Mouse (Mus musculus): ENCODE measurements around the gene Rerg. TPM values are rescaled to one million over a fixed set of nuclear protein-coding genes. Genes with fewer than 3 reads are reported as not detected.

The Rerg gene
- polyA plus RNA-seq, 1 experiment from 2014 or later: 2.8 TPM

DNA sequence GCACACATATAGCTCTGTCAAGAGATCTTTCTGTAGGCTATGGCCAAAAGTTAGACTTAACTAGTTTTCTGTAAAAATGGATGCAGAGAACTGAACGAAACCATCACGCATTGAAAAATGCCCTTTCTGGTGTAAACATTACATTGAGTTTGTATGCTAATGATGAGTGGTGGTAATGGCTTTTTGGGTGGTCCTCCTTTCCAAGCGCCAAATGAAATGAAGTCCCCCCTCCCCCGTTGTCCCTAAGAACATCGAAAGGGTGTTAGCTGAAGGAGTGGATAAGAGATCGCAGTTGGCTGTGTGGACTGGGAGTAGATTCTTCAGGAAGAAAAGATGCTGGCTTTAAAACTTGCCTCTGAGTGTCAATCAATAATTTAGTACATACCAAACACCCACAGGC lies 20.3 kb upstream of the Rerg start:
- Histone ChIP-seq H3K36me3 (no peaks in the 10 kb centered on the region), H3K27ac (no peak overlapping the region), H3K4me2 (no peak overlapping the region), H3K27me3 (replicated peaks) (no peaks in the 10 kb centered on the region), H3K4me3 (no peak overlapping the region), H3K9me3 (replicated peaks) (no peaks in the 10 kb centered on the region), H3K9ac (no peak overlapping the region), H3K4me1 (no peaks in the 10 kb centered on the region)
- no peak for ATAC-seq
- WGBS (ENCODE audit: insufficient replicate concordance): 80% methylated on average over 6 of the region's 6 CpGs

DNA sequence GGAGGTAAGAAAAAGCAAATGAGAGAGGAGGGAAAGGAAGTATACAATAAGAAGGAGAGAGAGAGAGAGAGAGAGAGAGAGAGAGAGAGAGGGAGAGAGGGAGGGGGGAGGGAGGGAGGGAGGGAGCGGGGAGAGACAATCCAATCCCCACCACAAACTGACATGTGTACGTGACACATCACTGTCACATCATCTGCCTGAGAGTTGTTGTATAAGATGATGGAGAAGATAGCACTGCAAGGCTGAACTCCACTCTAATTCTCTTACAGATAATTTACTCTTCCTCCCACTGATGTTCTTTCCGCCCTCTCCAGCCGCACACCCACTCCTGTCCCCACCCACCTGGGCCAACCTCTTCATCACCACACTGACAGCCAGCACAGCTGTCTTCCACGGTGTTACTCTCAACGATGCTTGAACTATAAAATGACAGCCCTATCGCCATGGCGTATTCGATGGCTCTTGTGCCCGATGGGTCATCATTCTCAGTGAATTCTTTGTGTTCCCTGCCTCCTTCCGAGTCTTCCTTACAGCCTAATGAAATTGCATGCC lies 18.2 kb upstream of the Rerg start:
- Histone ChIP-seq H3K27me3 (replicated peaks) (no peaks in the 10 kb centered on the region), H3K4me2 (no peak overlapping the region), H3K4me3 (no peak overlapping the region), H3K36me3 (no peaks in the 10 kb centered on the region), H3K9me3 (replicated peaks) (no peaks in the 10 kb centered on the region), H3K9ac (no peak overlapping the region), H3K4me1 (no peaks in the 10 kb centered on the region), H3K27ac (no peak overlapping the region)
- no peak for ATAC-seq
- WGBS (ENCODE audit: insufficient replicate concordance): 56% methylated on average over 11 of the region's 11 CpGs

DNA sequence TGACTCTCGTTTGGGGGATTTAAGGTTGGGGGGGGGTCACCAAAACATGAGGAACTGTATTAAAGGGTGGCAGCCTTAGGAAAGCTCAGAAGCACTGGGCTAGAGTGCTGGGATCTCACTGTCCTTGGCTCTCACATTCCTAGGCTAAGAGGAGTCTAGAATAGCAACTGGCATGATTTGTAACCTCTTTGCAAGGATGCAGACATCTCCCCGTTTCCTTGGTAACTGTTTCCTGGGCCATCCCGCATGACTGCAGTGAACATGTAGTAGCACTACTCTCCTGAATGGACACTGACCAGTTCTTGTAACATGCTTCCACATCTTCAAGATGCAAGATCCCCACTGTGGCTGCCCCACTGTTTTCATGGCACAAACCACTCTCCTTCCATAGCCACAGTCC lies 17.1 kb upstream of the Rerg start:
- Histone ChIP-seq H3K4me1 (no peaks in the 10 kb centered on the region), H3K4me2 (no peak overlapping the region), H3K36me3 (no peaks in the 10 kb centered on the region), H3K27ac (no peak overlapping the region), H3K27me3 (replicated peaks) (no peaks in the 10 kb centered on the region), H3K4me3 (no peak overlapping the region), H3K9me3 (replicated peaks) (no peaks in the 10 kb centered on the region), H3K9ac (no peak overlapping the region)
- no peak for ATAC-seq
- WGBS (ENCODE audit: insufficient replicate concordance): 63% methylated on average over 3 of the region's 3 CpGs

DNA sequence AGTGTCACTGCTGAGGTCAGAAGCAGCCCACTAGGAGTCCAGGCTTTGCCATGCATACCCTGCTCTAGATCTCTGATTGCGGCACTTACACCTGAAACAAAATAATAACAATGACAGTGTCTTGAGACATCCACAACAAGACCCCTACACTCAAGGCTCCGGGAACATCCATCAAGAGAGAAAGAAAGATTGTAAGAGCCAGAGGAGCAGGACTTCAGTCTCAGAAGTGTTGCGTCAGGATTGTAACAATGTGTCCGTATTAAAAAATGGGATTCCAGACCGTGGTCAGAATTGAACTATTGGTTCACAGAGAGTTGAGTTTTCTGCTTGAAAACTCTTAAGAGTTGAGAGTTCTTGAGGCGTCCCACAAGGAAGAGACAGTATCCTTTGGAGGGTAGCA lies 10.3 kb upstream of the Rerg start:
- Histone ChIP-seq H3K9ac (no peak overlapping the region), H3K4me1 (no peaks in the 10 kb centered on the region), H3K27ac (no peak overlapping the region), H3K4me2 (no peak overlapping the region), H3K9me3 (replicated peaks) (no peaks in the 10 kb centered on the region), H3K4me3 (no peak overlapping the region), H3K36me3 (no peaks in the 10 kb centered on the region), H3K27me3 (replicated peaks) (no peaks in the 10 kb centered on the region)
- 70% methylated on average over 6 of the region's 6 CpGs for WGBS (ENCODE audit: insufficient replicate concordance)
- ATAC-seq: no peak

DNA sequence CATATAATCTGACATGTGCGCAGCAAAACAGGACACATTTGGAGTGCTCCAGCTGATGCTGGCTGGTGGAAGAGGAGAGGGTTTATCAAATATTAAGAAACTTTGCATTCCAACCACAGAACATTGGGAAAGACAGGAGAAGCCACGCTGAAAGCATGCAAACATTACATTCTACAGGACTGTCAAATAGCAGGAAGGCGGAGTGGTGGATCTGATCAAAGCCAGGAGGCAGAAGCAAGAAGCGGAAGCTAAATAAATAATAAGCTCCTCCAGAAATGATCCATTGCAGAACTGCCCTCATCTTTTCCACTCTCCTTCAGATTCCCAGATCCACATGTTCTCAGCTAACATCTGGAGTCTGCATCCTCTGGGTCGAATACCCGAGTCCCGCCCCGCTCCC lies 9.8 kb upstream of the Rerg start:
- H3K4me3 ChIP-seq: no peak overlapping the region
- H3K36me3 ChIP-seq: no peaks in the 10 kb centered on the region
- WGBS (ENCODE audit: insufficient replicate concordance): 47% methylated on average over 8 of the region's 8 CpGs
- no peak overlapping the region for H3K27ac ChIP-seq
- H3K4me2 ChIP-seq: no peak overlapping the region
- no peaks in the 10 kb centered on the region for H3K27me3 ChIP-seq (replicated peaks)
- H3K4me1 ChIP-seq: no peaks in the 10 kb centered on the region
- no peak for ATAC-seq
- no peaks in the 10 kb centered on the region for H3K9me3 ChIP-seq (replicated peaks)
- no peak overlapping the region for H3K9ac ChIP-seq

DNA sequence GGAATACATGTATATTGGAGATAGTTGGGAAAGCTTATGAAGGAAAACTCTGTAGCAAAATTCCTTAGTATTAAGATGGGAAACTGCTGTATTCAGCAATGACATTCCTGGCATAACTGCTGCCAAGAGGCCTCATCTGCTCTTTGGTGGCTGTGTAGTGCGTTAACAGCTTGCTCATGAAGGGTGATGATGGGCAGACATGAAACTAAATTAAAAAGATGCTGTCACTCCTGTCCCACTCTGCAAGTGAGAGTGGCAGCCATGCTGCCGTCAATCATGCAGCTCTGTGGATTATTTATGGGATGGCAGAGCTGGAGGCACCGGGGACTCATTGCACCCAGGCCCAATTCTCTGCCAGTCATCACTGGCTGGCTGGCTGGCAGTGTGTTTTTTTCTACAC lies 8.7 kb upstream of the Rerg start:
- H3K9ac ChIP-seq: no peak overlapping the region
- H3K27ac ChIP-seq: no peak overlapping the region
- 56% methylated on average over 3 of the region's 3 CpGs for WGBS (ENCODE audit: insufficient replicate concordance)
- H3K36me3 ChIP-seq: no peaks in the 10 kb centered on the region
- H3K4me2 ChIP-seq: no peak overlapping the region
- no peaks in the 10 kb centered on the region for H3K4me1 ChIP-seq
- no peaks in the 10 kb centered on the region for H3K27me3 ChIP-seq (replicated peaks)
- H3K9me3 ChIP-seq (replicated peaks): no peaks in the 10 kb centered on the region
- no peak overlapping the region for H3K4me3 ChIP-seq
- no peak for ATAC-seq

DNA sequence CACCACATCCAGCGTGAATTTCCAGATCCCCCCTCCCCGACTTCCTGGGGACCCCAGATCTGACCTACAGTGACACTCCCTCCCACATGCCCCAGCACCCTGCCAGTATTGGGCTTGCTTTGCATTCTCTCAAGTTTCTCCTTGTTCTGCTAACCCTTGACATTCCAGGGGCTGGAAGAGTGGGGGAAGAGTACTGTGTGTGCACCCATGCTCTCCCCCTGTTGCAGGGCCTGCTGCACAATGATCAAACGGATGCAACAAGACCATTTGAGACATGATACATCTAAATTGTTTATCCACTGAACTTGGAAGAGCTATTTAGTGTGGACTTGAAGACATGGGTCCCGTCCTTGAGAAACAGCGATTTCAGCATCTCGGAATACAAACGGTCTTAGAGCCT lies 349 bp upstream of the Rerg start:
- no peak overlapping the region for H3K4me3 ChIP-seq
- no peak overlapping the region for H3K27ac ChIP-seq
- 38% methylated on average over 7 of the region's 7 CpGs for WGBS (ENCODE audit: insufficient replicate concordance)
- peaks cover 34% of the 10 kb centered on the region for H3K27me3 ChIP-seq (replicated peaks)
- H3K9me3 ChIP-seq (replicated peaks): no peaks in the 10 kb centered on the region
- H3K36me3 ChIP-seq: no peaks in the 10 kb centered on the region
- H3K9ac ChIP-seq: no peak overlapping the region
- peaks cover 4% of the 10 kb centered on the region; the same call in 1 of the 2 replicates for H3K4me1 ChIP-seq
- H3K4me2 ChIP-seq: no peak overlapping the region
- ATAC-seq: no peak

DNA sequence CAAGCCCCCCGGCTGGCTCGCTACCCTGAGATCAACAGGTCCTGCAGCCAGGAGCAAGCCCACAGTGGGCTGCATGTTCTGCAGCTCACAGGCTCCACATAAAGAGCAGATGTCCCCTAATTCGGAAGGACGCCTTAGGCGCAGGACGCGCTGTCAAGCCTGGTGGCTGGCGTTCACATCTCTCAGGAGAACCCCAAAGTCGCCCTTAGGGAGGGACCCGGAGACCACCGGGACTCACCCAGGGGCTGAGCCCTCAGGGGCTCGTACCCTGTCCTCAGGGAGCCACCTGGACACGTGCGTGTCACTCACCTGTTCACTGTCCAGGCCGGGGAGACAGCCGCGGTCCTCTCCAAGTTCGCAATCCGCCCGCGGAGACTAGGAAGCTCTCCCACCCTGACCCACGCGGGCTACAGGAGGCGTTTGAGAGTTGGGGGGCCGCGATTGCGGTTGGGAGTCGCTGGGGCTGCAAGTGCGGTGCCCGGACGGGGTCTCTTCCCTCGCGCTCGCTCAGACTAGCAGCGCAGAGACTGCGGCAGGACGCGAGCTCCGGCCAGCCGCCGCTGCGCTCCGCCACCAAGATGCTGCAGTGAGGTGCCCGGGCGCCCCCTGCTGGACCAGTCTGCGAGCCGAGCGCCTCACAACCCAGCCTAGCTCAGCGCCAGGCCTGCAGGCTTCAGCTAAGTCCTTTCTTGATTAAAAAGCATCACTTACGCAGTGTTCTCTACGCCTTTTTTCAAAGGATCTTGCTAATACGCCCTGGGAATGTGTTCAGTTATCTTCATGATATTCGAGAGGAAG lies 927 bp downstream of the Rerg start:
- Histone ChIP-seq H3K4me3 (peak overlapping the region; percentile 43), H3K27ac (no peak overlapping the region), H3K4me2 (peak overlapping the region; percentile 63), H3K4me1 (peaks cover 4% of the 10 kb centered on the region; the same call in 1 of the 2 replicates), H3K36me3 (no peaks in the 10 kb centered on the region), H3K27me3 (replicated peaks) (peaks cover 34% of the 10 kb centered on the region), H3K9me3 (replicated peaks) (no peaks in the 10 kb centered on the region), H3K9ac (0 out of 2 replicates have a peak overlapping the region, but pooled peaks have one; percentile 28)
- ATAC-seq: peak; percentile 75
- WGBS (ENCODE audit: insufficient replicate concordance): 2% methylated on average over 53 of the region's 53 CpGs

DNA sequence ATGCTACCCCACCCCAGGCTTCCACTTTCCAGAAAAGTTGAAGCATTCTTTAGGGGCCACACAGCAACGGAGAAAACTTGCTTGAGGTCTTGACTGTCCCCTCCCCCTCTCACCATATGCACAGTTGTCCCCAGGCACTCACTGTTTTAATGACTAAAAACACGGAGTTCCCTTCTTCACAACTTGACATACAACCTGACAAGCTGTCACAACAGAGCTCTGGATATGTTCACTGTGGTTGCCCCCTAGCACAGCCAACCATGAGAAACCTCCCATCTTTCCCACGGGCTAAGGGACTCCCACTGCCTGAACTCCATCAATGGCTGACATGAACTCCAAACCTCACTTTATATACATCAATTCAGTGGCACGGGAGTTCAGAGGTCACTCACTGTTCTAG lies 3.5 kb downstream of the Rerg start:
- H3K36me3 ChIP-seq: no peaks in the 10 kb centered on the region
- H3K9me3 ChIP-seq (replicated peaks): no peaks in the 10 kb centered on the region
- H3K27ac ChIP-seq: no peak overlapping the region
- H3K4me1 ChIP-seq: peaks cover 4% of the 10 kb centered on the region; the same call in 1 of the 2 replicates
- WGBS (ENCODE audit: insufficient replicate concordance): 40% methylated on average over 4 of the region's 4 CpGs
- H3K4me2 ChIP-seq: no peak overlapping the region
- H3K27me3 ChIP-seq (replicated peaks): peaks cover 34% of the 10 kb centered on the region
- ATAC-seq: no peak
- no peak overlapping the region for H3K9ac ChIP-seq
- no peak overlapping the region for H3K4me3 ChIP-seq

DNA sequence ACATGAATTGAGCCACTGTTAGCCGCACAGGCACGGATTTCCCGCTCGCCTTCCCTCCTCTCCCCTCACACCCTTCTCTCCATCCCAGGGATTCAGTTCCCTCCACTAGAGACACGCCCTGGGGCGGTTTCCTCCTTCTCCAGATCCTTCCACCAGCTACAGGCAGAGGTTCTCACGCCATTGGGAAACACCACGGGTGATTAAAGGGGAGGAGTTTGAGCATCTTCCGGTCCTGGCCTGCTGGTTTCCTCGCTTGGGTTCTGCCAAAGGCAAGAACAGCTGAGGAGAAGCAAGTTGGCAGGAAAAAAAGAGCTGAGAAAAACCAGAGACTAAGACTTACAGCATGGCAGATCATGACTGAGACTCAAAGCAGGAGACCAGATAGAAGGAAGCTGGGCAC lies 6.7 kb downstream of the Rerg start:
- WGBS (ENCODE audit: insufficient replicate concordance): 43% methylated on average over 10 of the region's 10 CpGs
- no peak for ATAC-seq
- Histone ChIP-seq H3K36me3 (no peaks in the 10 kb centered on the region), H3K27me3 (replicated peaks) (peaks cover 15% of the 10 kb centered on the region), H3K4me1 (no peaks in the 10 kb centered on the region), H3K9me3 (replicated peaks) (no peaks in the 10 kb centered on the region), H3K9ac (no peak overlapping the region), H3K4me3 (no peak overlapping the region), H3K4me2 (no peak overlapping the region), H3K27ac (no peak overlapping the region)

DNA sequence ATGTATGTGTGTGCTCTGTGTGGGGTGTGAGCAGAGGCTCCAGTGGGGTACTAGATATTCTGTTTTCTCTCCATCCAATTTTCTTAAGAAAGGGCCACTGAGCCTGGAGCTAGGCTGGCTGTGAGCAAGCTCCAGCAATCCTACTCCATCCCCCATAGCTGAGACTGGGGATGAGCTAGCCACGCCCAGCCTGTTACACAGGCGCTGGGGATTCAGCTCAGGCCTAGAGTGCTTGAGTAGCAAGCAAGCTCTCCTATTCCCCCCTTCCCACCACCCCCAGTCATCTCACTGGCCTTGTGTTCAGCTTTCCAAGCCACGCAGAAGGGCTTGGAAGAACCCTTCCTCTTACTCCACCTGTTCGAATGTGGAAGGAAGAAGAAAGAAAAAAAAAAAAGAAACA lies 7.2 kb downstream of the Rerg start:
- ATAC-seq: no peak
- Histone ChIP-seq H3K9me3 (replicated peaks) (no peaks in the 10 kb centered on the region), H3K4me3 (no peak overlapping the region), H3K9ac (no peak overlapping the region), H3K36me3 (no peaks in the 10 kb centered on the region), H3K27me3 (replicated peaks) (peaks cover 10% of the 10 kb centered on the region), H3K27ac (no peak overlapping the region), H3K4me1 (no peaks in the 10 kb centered on the region), H3K4me2 (no peak overlapping the region)
- 54% methylated on average over 4 of the region's 4 CpGs for WGBS (ENCODE audit: insufficient replicate concordance)

DNA sequence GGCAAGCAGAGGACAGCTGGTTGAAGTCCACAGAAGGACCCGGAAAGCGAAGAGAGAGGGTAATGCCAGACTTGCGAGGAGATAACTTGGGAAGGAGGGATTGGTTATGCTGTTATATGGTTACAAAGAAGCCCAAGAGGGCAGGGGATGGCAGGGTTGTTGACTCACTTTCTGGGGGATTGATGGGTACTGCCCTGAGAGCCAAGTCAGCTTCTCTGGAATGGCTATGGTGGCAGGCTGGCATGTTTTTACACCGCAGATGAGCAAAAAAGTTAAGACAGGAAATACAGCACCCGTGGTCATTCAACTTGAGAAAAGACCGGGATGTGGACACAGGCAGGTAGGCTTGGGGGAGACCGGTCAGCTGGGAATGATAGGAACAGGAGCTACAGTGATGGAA lies 7.8 kb downstream of the Rerg start:
- H3K27ac ChIP-seq: no peak overlapping the region
- peaks cover 4% of the 10 kb centered on the region; the same call in 1 of the 2 replicates for H3K27me3 ChIP-seq (replicated peaks)
- H3K4me2 ChIP-seq: no peak overlapping the region
- no peak overlapping the region for H3K9ac ChIP-seq
- H3K4me3 ChIP-seq: no peak overlapping the region
- H3K9me3 ChIP-seq (replicated peaks): no peaks in the 10 kb centered on the region
- H3K36me3 ChIP-seq: no peaks in the 10 kb centered on the region
- 77% methylated on average over 7 of the region's 7 CpGs for WGBS (ENCODE audit: insufficient replicate concordance)
- no peaks in the 10 kb centered on the region for H3K4me1 ChIP-seq
- ATAC-seq: no peak

All from liver, embryonic 12.5 days (tissue).